Mouse (Mus musculus): ENCODE data around the gene Dpp9.

Gene Dpp9

DNA sequence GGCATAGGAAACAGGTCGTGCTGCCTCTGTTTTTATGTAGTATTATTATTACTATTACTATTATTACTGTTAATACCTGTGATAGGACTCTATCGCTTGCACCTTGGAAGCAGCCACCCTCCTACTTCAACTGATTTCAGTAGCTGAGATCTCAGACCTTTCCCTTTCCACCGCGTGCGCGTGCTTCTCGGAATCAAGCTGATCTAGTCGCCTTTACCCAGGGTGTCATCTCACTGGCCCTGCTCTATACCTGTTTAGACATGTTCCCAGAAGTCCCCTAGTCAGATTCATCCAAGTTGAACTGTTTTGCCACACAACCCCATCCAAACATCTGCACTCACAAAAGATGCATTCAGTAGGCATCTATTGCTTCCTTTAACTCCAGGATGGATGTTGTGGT, 14.7 kb upstream of the Dpp9 start:
- no peak for DNase-seq (ENCODE audit: low read depth, low spot score)

DNA sequence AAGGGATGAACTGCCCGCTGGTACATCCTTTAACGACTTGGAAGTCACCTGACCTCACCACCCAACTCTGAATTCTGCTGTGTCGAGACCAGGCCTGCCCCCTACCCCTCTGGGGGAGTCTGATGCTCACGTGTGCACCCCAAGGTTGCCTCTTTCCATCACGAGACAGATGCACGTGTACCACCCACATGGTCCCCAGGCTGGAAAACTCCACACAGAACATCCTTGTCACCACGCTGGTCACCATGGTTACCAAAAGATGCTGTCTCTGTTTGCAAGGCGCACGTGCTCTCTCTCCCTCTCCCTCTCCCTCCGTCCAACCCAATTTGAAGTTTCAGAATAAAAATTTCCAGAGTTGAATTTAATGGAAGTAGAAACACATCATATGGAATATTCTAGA, 11.2 kb upstream of the Dpp9 start:
- no peak for DNase-seq (ENCODE audit: low read depth, low spot score)

DNA sequence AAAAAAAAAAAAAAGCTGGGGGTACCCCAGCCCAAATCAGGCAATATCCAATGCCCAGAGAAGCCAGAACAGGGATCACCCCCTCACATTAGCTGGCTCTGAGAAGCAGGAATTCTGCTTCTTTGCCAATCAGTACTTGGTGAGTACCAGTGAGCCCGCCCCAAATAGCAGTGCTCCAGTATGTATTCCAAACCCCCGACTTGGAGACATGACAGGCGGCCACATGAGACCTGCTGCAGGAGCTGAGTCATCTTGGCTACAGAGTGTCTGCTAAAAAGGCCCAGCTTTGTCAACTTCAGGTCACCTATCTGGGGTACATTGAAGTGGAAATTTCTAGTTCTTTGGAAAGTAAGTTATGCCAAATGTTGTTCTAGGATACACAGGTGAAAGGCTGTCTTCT, 7.9 kb upstream of the Dpp9 start:
- DNase-seq (ENCODE audit: low read depth, low spot score) = no peak

DNA sequence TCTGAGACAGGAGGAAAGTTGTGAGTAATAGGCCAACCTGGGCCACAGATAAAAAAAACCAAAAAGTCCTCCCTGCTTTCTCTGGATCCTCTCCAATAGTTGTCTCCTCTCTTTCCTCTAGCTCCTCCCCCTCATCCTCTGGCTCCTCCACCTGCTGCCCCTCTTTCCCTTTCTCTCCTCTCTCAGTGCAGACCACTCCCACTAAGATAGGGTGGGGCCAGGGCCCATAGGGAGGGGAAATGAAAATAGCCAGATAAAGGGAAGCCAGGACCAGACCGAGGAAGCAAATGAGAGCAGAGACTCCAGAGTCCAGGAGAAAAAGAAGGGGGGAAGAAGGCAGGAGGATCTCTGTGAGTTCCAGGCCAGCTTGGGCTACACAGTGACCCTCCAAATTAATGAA, 6.2 kb upstream of the Dpp9 start:
- DNase-seq (ENCODE audit: low read depth, low spot score) = no peak

DNA sequence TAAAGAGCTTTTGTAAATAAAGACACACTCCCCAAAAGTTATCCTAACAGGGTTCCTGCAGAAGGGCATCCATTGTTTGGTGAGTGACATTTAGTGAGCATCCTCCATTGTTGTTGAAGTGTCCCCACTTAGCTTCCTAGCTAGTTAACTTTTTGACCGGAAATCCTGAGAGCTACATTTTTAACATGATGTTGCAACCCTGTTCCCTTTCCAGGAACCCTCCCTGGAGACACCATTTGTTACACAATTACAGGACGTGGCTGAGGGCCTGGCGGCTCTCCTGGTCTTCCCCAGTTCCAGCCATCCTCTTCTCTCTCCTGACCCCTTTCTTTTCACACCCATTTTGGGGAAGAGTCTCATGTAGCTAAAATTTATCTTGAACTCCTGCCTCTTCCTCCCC, 1.1 kb upstream of the Dpp9 start:
- no peak for DNase-seq (ENCODE audit: low read depth, low spot score)

DNA sequence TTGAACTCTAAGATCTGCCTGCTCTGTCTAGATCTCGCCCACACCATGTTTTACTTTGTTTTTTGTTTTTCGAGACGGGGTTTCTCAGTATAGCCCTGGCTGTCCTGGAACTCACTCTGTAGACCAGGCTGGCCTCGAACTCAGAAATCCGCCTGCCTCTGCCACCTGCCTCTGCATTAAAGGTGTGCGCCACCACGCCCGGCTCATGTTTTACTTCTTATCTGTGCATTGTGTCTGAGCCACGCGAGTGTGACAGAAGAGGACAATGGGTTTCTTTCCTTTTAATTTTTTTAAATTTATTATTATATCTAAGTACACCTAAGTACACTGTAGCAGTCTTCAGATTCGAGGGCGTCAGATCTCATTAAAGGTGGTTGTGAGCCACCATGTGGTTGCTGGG, 546 bp upstream of the Dpp9 start:
- no peak for DNase-seq (ENCODE audit: low read depth, low spot score)

DNA sequence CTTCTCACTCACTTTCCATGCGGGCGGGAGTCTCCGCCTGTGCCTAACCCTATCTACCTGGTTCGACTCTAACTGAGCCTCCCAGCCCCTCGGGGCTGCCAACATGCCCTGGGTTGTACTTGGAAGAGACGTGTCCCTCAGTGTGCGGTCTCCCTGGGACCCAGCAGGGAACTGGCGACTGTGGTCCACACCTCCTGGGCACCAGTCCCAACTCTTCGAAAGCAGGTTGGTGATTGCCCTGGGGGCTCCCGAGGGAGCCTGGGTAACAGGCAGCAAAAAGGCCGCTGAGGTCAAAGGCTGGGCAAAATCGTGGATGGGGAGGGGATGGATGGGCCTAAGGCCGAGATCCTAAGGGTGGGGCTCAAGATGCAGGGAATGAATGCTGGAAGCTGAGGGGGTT, 1.0 kb downstream of the Dpp9 start:
- DNase-seq (ENCODE audit: low read depth, low spot score) = no peak

DNA sequence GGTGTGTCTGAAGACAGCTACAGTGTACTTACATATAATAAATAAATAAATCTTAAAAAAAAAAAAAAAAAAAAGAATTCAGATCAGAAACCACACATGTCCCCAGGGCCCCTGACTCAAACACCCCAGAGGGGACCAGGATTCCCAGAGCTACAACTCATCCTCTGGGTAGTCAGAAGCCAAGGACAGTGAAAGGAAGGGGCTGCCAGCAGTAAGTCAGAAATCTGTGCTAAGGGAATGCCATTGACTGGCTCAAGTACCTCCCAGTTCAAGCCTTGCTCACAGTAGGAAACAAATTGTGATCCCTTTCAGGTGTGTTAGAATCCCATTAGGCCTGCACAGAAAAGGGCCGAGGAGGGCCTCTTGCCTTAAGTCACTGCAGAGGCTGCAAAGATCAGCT, 4.5 kb downstream of the Dpp9 start:
- no peak for DNase-seq (ENCODE audit: low read depth, low spot score)

DNA sequence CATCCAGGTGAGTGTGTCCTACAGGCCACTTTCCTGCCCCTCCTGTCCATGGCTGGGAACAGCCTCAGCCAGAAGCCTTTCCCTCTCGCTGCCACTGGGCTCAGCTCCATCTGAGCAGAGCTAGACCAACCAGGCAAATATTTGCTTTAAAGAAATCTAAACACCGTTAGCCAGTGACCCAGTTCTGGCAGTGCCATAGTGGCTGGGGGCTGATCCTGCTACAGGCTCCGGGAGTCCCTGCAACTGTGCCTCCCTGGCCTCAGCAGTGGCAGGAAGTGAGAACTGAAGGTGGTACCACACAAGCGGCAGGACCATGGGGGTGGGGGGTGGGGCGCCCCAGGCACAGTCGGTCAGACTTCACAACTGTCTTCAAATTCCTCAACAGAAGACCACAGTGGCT, 6.0 kb downstream of the Dpp9 start:
- DNase-seq (ENCODE audit: low read depth, low spot score) = no peak

DNA sequence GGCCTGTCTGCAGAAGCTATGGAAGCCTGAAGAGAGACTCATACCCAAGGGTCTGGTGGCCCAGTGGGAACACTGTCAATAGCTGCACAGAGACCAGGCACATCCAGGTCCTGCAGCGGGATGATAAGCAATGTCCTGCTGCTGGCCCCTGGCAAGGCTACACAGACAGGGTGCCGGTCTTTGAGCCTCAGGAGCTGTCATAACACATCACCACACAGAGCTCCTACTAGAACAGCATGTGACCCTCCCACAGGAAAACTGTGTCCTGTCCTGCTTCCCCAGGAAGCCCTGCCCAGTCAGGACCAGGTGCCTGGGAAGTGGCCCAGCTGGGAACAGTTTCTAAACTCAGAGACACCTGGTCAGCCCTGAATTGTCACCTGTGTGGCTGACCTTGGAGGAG, 7.6 kb downstream of the Dpp9 start:
- no peak for DNase-seq (ENCODE audit: low read depth, low spot score)

DNA sequence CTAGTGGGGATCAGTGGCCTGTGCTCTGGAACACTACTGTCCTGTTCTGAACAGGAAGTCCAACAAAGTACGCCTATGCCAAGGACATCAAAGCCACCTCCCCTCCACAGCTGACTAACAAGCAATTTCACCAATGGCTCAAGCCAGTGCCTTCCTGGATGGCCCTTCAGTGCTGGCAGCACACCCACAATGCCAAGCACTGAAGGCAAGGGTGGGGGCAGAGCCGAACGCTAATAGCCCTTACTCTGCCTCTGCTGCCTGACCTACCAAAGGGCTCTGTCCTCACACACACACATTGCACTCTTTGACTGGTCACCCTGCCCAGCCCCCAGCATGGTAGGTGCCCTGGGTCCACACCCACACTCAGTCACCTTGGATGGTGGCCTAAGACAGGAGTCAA, 9.9 kb downstream of the Dpp9 start:
- no peak for DNase-seq (ENCODE audit: low read depth, low spot score)

DNA sequence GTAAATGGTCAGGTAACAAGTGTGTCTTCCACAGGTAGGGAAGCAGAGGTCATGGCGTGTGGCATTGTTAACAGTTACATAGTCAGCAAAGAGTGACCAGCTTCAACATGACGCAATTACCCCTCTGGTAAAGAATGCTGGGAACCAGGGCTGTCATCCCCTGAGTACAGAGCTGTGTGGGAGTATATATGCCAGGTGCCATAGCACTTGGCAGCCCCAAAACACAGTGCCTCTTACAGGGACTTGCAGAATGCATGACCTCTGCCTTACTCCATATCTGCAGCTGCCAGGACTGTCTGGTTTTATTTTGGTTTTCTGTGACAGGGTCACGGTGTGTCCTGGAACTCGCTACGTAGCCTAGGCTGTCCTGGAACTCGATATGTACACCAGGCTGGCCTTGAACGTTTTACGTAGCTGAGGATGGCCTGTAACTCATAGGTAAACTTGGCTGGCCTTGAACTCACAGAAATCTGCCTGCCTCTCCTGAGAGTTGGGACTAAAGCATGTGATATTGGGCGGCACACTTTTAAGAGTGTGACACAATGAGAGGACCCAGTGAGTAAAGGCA, 10.7 kb downstream of the Dpp9 start:
- DNase-seq (ENCODE audit: low read depth, low spot score) = no peak

DNA sequence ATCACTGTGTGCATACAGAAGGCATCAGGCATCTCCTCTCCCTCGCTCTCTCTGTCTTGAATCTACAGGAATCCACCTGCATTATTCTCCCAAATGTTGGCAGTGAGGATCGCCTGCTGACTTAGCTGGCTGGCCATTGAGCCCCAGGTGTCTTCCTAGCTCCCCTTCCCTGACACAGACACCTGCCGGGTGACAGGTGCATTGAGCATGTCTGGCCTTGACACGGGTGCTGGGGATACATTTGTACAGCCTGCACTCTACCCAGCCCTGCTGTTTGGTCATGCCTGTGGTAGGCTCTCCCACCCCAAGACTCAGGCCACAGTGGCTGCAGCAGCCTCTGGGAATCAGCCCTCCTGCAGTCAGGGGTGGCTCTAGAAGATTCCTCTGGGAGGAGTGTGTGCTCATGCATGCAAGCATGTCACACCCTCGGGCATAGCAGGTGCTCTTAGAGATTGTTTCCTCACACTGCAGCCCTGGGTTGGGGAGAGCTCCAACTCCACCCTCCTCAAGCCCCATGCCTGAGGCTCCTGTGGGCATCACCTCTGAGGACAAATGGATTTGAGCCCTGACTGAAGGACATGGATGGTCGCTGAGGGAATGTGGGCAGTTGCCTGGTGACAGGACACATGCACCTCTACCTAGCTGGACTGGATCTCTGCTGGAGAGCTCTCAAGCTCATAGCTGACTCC, 11.6 kb downstream of the Dpp9 start:
- no peak for DNase-seq (ENCODE audit: low read depth, low spot score)

DNA sequence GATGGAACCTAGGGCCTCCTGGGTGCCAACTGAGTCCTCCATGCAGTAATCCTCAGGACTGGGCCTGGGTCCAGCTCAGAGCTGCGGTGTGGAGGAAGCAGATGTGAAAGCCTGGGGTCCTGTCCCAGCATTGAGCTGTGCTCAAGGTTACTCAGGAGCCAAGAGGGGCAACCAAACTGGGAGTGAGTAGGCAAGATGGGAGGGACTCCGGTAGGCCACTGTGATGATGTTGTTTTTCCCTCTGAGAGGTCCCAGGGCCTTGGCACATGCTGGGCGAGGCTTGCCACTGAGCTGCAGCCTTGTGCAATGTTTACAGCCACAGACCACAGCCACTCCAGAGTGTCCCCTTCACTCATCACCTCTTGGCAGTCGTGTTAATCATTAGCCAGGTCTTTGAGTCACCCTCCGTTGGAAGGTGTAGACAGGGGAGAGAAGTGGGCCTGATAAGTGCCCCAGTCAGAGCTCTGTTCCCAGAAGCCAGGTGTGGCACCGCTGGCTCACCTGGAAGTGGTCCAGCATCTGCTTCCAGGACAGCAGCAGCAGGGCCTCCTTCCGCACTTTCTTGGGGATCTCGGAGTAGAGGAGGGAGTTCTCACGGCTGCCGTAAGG, 12.3 kb downstream of the Dpp9 start:
- DNase-seq (ENCODE audit: low read depth, low spot score) = no peak

DNA sequence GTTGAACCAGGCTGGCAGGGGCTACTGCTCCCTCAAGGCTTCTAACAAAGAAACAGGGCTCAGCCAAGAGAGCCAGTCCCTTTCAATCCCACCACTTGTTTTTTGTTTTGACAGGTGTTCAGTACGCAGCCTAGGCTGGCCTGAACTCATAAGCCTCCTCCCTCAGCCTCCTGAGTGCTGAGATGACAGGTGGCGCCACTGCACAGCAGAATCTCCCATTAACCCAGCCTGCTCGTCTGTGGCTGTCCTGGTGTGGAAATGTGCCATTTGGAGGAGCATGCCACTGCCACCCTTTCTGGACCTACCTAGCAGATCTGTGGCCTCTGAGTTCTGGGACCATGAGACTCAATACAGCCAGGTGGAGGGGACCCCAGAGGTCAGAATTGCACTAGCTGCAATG, 15.0 kb downstream of the Dpp9 start:
- DNase-seq (ENCODE audit: low read depth, low spot score) = no peak

DNA sequence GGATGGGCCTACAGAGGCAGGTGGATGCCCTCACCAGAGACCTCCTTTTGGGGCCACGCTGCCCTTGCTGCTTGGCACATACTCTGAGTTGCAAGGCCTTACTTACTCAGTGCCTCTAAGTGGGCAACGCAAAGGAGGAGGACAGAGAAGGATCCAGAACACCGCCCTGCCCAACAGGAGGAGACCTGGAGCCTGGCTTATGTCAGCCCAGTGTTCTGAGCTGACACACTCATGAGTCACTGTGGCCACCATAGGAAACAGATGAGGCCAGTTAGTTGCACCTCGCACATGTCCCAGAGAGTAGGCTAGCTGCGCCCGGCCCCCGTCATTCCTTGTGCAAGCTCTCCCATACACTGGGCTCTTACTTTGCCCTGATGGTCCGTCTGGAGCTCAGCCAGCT, 16.2 kb downstream of the Dpp9 start:
- no peak for DNase-seq (ENCODE audit: low read depth, low spot score)

DNA sequence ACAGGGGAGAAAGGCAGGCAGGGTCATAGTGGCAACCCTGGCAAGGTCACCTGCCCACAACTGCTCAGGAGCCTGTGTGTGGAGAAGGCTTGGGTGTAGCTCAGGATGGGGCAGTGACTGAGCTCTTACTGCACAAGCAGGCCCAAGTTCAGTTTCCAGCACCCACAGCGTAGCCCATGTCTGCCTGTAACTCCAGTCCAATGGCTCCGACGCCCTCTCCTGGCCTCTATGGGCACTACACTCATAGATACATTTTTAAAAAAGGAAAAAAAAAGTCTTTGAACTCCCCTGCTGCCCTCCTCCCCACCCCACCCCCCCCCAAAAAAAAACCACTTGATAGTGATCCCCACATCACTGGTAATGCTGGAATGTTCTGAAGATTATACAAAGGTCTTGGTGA, 17.1 kb downstream of the Dpp9 start:
- no peak for DNase-seq (ENCODE audit: low read depth, low spot score)

DNA sequence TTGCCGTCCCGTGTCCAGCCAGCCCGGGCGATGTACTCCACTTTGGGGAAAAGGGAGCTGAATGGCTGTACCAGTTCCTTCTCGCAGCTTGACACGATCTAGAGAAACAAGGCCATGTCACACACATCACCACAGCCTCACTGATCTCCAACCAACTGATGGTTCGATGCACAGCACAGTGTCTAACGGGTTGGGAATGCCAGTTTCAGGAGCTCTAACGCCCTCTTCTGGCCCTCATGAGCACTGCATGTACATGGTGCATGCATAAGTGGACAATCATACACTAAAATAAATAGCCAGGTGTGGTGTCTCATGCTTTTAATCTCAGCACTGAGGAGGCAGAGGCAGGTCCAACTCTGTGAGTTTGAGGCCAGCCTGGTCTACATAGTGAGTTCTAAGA, 18.1 kb downstream of the Dpp9 start:
- DNase-seq (ENCODE audit: low read depth, low spot score) = no peak

DNA sequence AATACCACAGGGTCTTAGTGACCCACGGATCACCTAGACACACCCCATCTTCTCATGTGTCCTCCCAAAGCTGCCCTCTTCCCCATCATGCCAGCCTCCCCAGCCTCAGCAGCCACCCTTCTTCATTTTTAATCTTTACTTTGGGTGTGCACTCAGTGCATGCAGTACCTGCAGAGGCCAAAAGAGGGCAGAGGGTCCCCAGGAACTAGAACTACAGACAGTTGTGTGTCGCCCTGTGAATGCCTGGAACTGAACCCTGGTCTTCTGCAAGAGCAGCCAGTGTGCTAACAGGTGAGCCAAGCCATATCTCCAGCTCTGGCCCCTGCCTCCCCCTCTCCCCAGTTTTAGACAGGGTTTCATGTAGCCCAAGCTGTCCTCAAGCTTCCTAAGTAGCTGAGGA, 21.8 kb downstream of the Dpp9 start:
- no peak for DNase-seq (ENCODE audit: low read depth, low spot score)

DNA sequence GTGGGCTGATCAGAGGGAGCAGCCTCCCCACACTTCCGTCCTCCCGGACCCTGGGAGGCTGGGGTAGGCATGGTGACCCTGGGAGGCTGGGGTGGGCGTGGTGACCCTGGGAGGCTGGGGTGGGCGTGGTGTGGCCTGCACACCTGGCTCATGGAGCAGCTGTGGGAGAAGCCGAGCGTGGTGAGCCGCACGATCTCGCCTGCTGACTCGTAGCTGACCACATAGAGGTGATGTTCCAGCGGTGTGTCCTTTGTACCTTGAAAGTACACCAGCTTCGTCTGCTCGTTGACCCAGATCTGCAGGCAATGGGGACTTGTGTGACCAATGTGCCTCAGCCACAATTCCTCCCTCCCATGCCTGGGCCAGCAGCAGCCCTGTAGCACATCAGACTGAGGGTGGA, 23.9 kb downstream of the Dpp9 start:
- DNase-seq (ENCODE audit: low read depth, low spot score) = no peak

DNA sequence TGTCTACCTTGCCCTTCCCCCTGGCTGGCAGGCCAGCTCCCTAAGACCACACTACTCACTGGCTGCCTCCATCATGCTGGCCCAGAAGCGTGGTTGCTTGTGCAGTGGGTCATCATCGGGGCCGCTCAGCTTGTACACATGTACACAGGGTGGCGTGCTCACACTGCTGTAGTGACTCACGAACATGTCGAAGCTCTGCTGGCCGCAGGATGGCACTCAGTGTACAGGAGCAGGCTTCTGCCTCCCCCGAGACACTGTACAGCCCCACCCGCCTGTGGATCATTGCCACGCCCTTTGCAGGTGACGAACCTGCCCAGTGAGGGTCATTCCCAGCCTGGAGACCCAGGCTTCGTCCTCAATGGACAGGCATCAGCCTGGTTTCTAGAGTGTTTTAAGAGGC, 24.3 kb downstream of the Dpp9 start:
- no peak for DNase-seq (ENCODE audit: low read depth, low spot score)

DNA sequence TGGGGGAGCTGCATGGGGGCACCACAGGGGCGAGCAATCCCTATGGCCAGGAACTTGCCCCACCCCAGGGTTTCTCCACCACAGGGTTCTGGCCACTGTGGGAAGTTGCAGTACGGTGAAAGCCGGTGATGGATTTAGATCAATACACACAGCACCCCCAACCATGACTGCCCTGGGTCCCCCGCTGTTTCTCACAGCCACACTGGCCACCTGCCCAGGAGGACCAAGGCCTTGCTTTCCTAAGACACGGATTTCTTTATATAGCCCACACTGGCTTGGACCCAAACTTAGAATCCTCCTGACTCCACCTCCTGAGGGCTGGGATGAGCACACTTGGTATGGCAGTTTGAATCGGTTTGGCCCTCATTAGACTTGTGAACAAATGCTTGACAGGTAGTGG, 27.4 kb downstream of the Dpp9 start:
- DNase-seq (ENCODE audit: low read depth, low spot score) = no peak

DNA sequence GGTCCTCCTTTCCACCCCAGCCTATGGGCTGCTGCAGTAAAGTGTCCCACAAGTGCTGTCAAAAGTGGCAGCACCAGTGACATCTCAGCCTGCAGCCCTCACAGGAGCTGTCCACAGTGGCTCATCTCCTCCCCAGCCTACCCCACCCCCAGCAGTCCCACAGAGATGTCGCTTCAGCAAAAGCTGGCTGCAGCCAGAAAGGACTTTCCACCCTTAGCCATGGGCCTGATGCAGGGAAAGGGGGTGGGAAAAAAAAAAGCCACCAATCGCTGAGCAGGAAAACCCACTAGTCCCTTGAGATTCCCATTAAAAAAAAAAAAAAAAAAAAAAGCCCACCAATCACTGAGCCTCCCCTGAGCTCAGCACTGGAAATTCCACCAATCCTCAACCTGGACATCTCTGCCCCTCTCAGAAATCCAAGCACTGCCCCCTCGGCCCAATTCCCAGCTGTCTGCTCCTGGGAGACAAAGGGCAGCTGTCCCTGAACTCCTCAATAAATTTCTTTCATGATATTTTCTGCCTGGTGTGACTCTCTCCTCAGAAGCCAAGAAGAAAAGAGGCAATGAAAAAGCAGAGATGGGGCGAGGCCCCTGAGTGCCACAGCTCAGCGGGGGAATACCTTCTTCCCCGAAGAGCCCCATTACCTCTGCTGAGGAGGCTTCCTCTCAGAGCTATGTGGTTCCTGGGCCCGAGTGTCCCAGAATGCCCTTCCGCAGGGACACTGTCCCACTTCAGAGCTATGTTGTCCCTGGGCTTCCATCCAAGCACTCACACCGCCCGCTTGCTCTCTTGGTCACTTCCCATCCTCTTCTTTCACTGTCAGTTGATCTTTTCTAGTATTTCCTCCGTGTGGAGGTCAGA, 33.2 kb downstream of the Dpp9 start:
- DNase-seq (ENCODE audit: low read depth, low spot score) = no peak
